Mouse (Mus musculus): ENCODE results near the gene Prrg3. TPM values are rescaled to one million over a fixed set of nuclear protein-coding genes. Genes with fewer than 3 reads are reported as not detected.
"Not testable (repeated sequence)": the region's sequence is repeated elsewhere in the genome, so short reads cannot be mapped to it uniquely, and the experiment has no call there.

Prrg3 gene
- 10 to 100 TPM; 18.4 to 20.6 TPM for total RNA-seq (2021)

DNA sequence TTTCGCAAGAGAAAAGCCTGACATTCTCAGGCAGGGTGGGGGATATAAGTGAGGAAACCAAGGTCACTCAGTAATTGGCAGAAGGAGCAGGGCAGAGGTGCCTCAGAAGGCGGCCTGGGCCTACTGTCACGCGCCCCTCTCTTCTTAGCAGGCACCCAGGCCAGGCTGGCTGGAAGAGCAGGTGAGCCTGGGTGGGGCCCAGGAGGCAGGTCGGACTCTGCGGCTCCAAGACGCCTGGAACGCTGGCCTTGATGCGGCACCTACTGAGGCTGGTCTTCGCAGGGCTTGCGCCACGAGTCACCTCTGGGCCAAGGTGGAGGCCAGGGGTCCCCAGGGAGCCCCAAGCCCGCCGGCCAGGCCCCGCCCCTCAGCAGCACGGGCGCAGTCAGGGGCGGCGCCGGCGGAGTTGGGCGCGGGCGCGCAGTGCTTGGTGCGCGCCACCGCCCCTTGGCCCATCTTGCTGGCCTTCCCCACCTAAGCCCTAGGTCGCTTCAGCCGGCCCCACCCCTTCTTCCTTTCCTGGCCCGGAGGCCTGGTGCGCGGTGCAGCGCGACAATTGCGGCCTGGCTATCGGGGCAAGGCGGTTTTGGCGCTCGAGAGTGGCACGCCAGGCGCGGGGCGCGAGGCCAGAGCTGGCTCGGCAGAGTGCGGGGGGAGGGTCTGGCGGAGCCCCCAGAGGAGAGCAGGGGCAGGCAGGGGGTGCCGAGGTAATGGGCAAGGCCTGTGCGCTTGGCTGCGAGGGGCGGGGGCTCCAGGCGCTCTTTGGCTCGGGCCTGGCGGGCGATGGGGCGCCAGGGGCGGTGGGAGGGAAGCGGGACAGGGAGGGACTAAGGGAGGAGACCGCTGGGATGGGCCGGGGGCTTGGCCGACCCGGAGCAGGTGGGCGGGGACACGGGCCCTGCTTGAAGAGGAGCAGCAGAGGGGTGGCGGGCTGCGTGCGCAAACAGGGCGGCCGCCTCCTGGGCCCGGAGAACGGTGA, at the start of gene Prrg3:
Prrg3 (plus strand) TSS at position 552 of the 979 bp plus-strand sequence.
- DNase-seq: peak in 1 of 2 experiments; percentile 6

DNA sequence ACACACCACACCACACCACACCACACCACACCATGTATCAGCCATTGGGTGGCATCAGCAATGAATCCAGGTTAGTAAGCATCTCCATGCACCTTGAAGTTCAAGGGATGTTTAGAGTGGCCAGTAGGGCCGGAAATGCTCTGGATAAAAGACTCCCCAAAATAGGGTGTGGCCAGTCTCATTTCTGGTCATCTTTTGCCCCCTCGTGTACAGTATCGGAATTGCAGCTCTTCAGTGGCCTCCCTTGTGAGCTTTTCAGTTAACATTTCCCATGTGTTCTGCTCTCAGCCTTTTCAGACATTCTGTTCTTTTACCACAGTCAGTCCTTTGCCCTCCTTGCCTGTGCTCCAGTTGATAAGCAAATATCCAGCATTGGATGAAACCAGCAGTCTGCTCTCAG, 15.8 kb upstream of the Prrg3 start:
- DNase-seq: peak in 1 of 2 experiments; percentile 8

- no peak for DNase-seq
Measured at GRCm38 (mm10) chrX:71958366-71958765, 4.1 kb upstream of the Prrg3 start.

GRCm38 (mm10) chrX:71963275-71963912, 970 bp downstream of the Prrg3 start:
- no peak for DNase-seq

- DNase-seq: no peak
Measured at GRCm38 (mm10) chrX:71968216-71968615, 5.8 kb downstream of the Prrg3 start.

GRCm38 (mm10) chrX:71968816-71969215, 6.4 kb downstream of the Prrg3 start:
- peak in 1 of 2 experiments; percentile 8 for DNase-seq

GRCm38 (mm10) chrX:71971325-71971724, 8.9 kb downstream of the Prrg3 start:
- DNase-seq: no peak

GRCm38 (mm10) chrX:71972686-71973085, 10.3 kb downstream of the Prrg3 start, which contains the start of gene Fate1:
Fate1 (plus strand) TSS chrX:71972986.
- DNase-seq: no peak

GRCm38 (mm10) chrX:71977681-71978080, 15.3 kb downstream of the Prrg3 start:
- DNase-seq: not testable (repeated sequence)

GRCm38 (mm10) chrX:71980443-71980842, 18.0 kb downstream of the Prrg3 start:
- no peak for DNase-seq

DNA sequence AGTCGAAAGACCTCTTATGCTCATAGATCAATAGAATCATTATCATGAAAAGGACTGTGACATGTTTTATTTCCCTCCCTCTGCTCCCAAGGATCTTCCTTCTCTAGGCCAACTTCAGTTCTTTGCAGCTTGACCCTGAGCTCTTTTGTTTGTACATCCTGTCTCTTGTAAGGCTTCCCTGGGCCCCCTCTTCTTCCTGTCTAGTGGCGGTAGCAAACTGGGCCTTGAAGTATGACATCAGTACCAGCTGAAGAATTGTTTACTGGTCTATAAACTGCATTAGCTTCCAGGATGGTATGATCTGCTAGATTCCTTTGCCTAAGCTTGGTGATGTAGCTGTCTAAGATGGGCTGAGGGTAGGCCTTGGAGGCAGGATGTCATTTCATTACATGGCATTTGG, 18.9 kb downstream of the Prrg3 start:
- DNase-seq: no peak

DNA sequence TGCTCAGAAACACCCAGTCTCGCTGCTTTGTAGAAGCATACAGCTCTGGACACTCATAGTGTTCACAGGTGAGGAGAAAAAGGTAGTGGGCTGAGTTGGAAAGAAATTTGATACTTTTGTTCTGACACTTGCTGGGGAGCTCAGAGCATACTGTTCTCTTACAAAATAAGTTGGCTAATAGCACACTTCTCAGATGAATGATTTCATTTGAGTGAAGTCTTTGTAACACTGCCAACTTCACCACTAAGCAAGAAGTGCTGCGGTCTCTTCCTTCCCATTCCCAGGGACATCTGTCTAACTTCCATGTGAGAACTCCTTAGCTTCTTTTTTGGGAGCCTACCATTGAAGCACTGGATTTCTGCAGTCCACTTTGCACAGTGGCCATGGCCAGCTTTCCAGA, 20.8 kb downstream of the Prrg3 start:
- no peak for DNase-seq

GRCm38 (mm10) chrX:71983775-71984174, 21.4 kb downstream of the Prrg3 start:
- DNase-seq: no peak

DNA sequence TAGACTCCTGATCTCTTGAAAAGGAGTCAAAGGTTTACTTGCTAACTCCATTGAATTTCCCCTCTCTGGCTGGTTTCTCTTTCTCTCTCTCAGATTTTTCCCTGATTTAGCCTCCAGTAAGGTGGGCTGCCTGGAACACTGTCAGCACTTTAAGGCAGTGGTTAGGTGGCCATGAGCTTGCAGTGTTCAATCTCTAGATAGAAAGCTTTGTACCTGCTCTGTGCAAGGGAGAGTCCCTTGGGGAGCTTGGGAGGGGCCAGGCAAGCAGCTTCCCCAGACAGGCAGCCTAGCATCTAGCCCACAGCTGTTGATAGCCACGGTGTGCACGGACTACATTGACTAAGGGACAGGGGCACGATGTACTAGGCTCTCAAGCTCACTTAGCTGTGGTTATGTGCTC, 29.1 kb downstream of the Prrg3 start, which contains the start of gene Cnga2:
Cnga2 (plus strand) TSS at position 301 of the 400 bp plus-strand sequence.
- no peak for DNase-seq

- DNase-seq: no peak
Measured at GRCm38 (mm10) chrX:71995972-71996371, 33.5 kb downstream of the Prrg3 start.

DNA sequence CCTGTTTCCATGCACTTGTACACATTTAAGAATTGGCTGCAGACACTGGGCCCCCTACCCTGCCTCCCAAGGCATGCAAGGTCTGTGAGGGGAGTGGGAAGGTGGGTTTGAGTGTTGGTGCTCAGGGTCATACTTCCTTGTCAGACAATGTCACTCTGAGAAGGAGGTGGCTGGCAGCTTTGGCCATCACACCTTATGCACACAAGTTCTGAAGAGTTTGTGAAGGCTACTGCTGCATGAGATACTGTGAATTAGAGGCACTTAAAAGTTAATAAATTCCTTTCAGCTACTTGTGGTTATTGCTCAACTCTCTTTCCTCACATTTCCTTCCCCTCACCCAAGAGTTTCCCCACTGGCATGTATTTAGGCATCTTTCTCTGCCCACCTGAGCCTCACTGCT, 47.5 kb downstream of the Prrg3 start:
- no peak for DNase-seq

- DNase-seq: no peak
Measured at GRCm38 (mm10) chrX:72012236-72012635, 49.8 kb downstream of the Prrg3 start.

DNA sequence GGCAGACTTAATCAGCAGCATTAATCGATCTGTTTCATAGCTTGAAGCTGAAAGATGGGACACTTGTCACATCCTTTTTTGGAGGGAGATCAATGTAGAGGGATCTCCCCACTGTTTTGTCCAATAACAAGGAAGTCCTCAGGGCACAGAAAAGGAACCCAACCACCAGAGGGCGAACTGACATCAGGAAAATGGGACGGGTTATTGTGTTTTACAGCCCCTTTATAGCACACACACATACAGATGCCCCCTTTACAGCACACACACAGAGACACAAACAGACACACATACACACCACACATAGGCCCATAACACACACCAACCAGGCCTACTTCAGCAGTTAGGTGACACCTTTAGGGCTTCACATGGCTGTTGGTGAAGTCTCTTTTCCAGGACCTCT, 50.4 kb downstream of the Prrg3 start:
- DNase-seq: peak in 1 of 2 experiments; percentile 35

DNA sequence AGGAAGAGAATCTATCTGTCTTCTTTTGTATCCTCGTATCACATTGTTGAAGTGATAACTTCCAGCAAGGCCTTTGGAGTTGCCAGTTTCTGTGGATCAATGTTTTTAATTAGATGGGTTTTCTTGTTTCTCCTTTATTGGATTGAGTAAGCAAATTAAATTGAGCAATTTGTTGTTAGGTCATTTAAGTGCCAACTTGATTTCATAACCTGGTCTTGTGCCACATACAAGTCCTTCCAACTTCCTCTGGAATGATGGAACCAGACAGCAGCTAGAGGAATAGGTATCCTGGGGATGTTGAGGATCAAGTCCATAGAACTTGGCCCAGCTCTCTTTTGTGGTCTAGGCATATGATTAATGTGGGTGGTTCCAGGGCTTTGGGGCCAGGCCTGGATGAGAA, 59.8 kb downstream of the Prrg3 start:
- DNase-seq: no peak

Data from layer of hippocampus, postnatal 36 days (tissue).